Mouse (Mus musculus) hindbrain, postnatal 0 days (tissue): ENCODE measurements at regions not wholly inside any gene's neighbourhood (a gene's known extent, or its start where the extent isn't known, plus 50 kb on each side); places are given as distances from the start of the nearest gene placed in this dataset.

Experiments
- ATAC-seq: fragments of 200-750 bp; cut with Nextera tagmentation; 2 replicates; pipeline ENCODE4 v1.8.0; 2017; ENCODE audit warnings: mild to moderate bottlenecking, moderate TSS enrichment, moderate library complexity
- DNase-seq: peaks from one replicate; pipeline ENCODE4 v3.0.0-alpha.2; 2015; ENCODE audit warnings: low spot score
- H3K27ac ChIP-seq: fragments of 300-500 bp; sonication (generic); 2 replicates; pipeline ENCODE4 v1.5.1; 2014; ENCODE audit warnings: mild to moderate bottlenecking
- H3K27me3 ChIP-seq: fragments of 300-500 bp; sonication (generic); 2 replicates; pipeline ENCODE4 v1.6.1; 2014; ENCODE audit warnings: low read length, mixed read lengths; ENCODE audit not compliant: insufficient read depth
- H3K36me3 ChIP-seq: fragments of 300-500 bp; sonication (generic); 2 replicates; pipeline ENCODE4 v1.6.1; 2014; ENCODE audit warnings: low read length, mixed read lengths; ENCODE audit not compliant: insufficient read depth
- H3K4me1 ChIP-seq: fragments of 300-500 bp; sonication (generic); 2 replicates; pipeline ENCODE4 v1.6.1; 2014; ENCODE audit warnings: antibody characterized with exemption, low read length, mixed read lengths; ENCODE audit not compliant: insufficient read depth
- H3K4me2 ChIP-seq: fragments of 300-500 bp; sonication (generic); 2 replicates; pipeline ENCODE4 v1.6.1; 2014; ENCODE audit warnings: low read depth, mild to moderate bottlenecking, low read length, moderate library complexity, mixed read lengths
- H3K4me3 ChIP-seq: fragments of 300-500 bp; sonication (generic); 2 replicates; pipeline ENCODE4 v1.5.1; 2014; ENCODE audit warnings: low read length
- H3K9ac ChIP-seq: fragments of 300-500 bp; sonication (generic); replicated peaks from 2 replicates; pipeline ENCODE4 v1.6.1; 2014; ENCODE audit warnings: mild to moderate bottlenecking, low read length, moderate library complexity, mixed read lengths
- H3K9me3 ChIP-seq: fragments of 300-500 bp; sonication (generic); 2 replicates; pipeline ENCODE4 v1.6.1; 2016; ENCODE audit warnings: low read length, mixed read lengths
- CTCF ChIP-seq: IDR thresholded peaks from 2 replicates; pipeline ENCODE4 v1.5.1; 2016; ENCODE audit warnings: antibody characterized with exemption, control low read depth, low read depth
- WGBS: fragments of 180-500 bp; shearing (Covaris S2); extraction: QIAGEN DNeasy Blood & Tissue Kit; methylation state at CpG from one replicate; pipeline ENCODE4 v1.1.7; 2014; 5-methylcytosine and 5-hydroxymethylcytosine counted together

GRCm38 (mm10) chr3:37989992-37990391 is 265.7 kb upstream of the Gm5148 start:
- Histone ChIP-seq H3K27me3 (no peaks in the 10 kb centered on the region), H3K36me3 (no peaks in the 10 kb centered on the region), H3K4me3 (no peak overlapping the region), H3K27ac (no peak overlapping the region), H3K9ac (no peak overlapping the region), H3K4me1 (no peaks in the 10 kb centered on the region), H3K9me3 (no peaks in the 10 kb centered on the region), H3K4me2 (no peak overlapping the region)
- DNase-seq (no peak), ATAC-seq (no peak)
- TF ChIP-seq CTCF: no peak
- 95% methylated on average over 6 of the region's 6 CpGs for WGBS

- Histone ChIP-seq H3K9ac (no peak overlapping the region), H3K9me3 (no peaks in the 10 kb centered on the region), H3K4me3 (no peak overlapping the region), H3K36me3 (no peaks in the 10 kb centered on the region), H3K4me1 (no peaks in the 10 kb centered on the region), H3K27me3 (no peaks in the 10 kb centered on the region), H3K4me2 (no peak overlapping the region), H3K27ac (no peak overlapping the region)
- 61% methylated on average over 20 of the region's 20 CpGs for WGBS
- DNase-seq (no peak), ATAC-seq (no peak)
- no peak for TF ChIP-seq CTCF
Observed at GRCm38 (mm10) chr3:37987775-37988505, 263.6 kb upstream of the Gm5148 start.

- ATAC-seq (no peak), DNase-seq (no peak)
- no peak overlapping the region for H3K4me2 ChIP-seq
- no peak overlapping the region for H3K4me3 ChIP-seq
- H3K36me3 ChIP-seq: no peaks in the 10 kb centered on the region
- H3K9me3 ChIP-seq: no peaks in the 10 kb centered on the region
- H3K9ac ChIP-seq: no peak overlapping the region
- 60% methylated on average over 14 of the region's 14 CpGs for whole genome bisulfite sequencing
- H3K4me1 ChIP-seq: no peaks in the 10 kb centered on the region
- H3K27me3 ChIP-seq: no peaks in the 10 kb centered on the region
- TF ChIP-seq CTCF: no peak
- H3K27ac ChIP-seq: no peak overlapping the region
Observed at GRCm38 (mm10) chr3:37987007-37987774, 262.9 kb upstream of the Gm5148 start.

GRCm38 (mm10) chr3:37984706-37985105 is 260.4 kb upstream of the Gm5148 start:
- DNase-seq: no peak
- Histone ChIP-seq H3K4me2 (no peak overlapping the region), H3K27me3 (no peaks in the 10 kb centered on the region), H3K27ac (no peak overlapping the region), H3K9me3 (no peaks in the 10 kb centered on the region), H3K4me1 (no peaks in the 10 kb centered on the region), H3K4me3 (no peak overlapping the region), H3K36me3 (no peaks in the 10 kb centered on the region), H3K9ac (no peak overlapping the region)
- TF ChIP-seq CTCF: no peak
- ATAC-seq: no peak
- 90% methylated on average over 9 of the region's 9 CpGs for WGBS

GRCm38 (mm10) chr3:37981481-37982180 is 257.3 kb upstream of the Gm5148 start:
- DNase-seq (no peak), ATAC-seq (no peak)
- Histone ChIP-seq H3K27ac (no peak overlapping the region), H3K4me3 (no peak overlapping the region), H3K9me3 (no peaks in the 10 kb centered on the region), H3K4me2 (no peak overlapping the region), H3K36me3 (no peaks in the 10 kb centered on the region), H3K9ac (no peak overlapping the region), H3K4me1 (no peaks in the 10 kb centered on the region), H3K27me3 (no peaks in the 10 kb centered on the region)
- no peak for TF ChIP-seq CTCF
- WGBS: 54% methylated on average over 7 of the region's 7 CpGs

GRCm38 (mm10) chr3:37979871-37980270 is 255.6 kb upstream of the Gm5148 start:
- Histone ChIP-seq H3K36me3 (no peaks in the 10 kb centered on the region), H3K4me3 (no peak overlapping the region), H3K4me1 (no peaks in the 10 kb centered on the region), H3K27ac (no peak overlapping the region), H3K9me3 (no peaks in the 10 kb centered on the region), H3K9ac (no peak overlapping the region), H3K4me2 (no peak overlapping the region), H3K27me3 (no peaks in the 10 kb centered on the region)
- DNase-seq: no peak
- no peak for ATAC-seq
- WGBS: 60% methylated on average over 5 of the region's 5 CpGs
- TF ChIP-seq CTCF: peak; percentile 29; the same call in 1 of the 2 replicates
